Mouse (Mus musculus) liver, adult 2 months (tissue): Measurements from ENCODE around the gene Tmco4.

Source experiments
- CTCF ChIP-seq: fragments of 200-500 bp; IDR thresholded peaks from 2 replicates; pipeline ENCODE4 v1.5.1; 2011; ENCODE audit warnings: low read depth, low read length, control low read depth
- POLR2A ChIP-seq: fragments of 200-500 bp; IDR thresholded peaks from 2 replicates; pipeline ENCODE4 v1.6.1; 2011; ENCODE audit warnings: low read length, control low read depth; ENCODE audit not compliant: insufficient read depth; ENCODE audit errors: extremely low read depth

- TF ChIP-seq CTCF (no peak), POLR2A (no peak)
Measured at GRCm38 (mm10) chr4:138958612-138959011, 14.1 kb upstream of the Tmco4 start.
